Mouse (Mus musculus) left cerebral cortex, postnatal 10 days (tissue): ENCODE measurements around the gene Polq. TPM values are rescaled to one million over a fixed set of nuclear protein-coding genes. Genes with fewer than 3 reads are reported as not detected.

Source experiments
- DNase-seq, 2 experiments: peaks; one replicate each; pipeline ENCODE4 v3.0.0; 2021 to 2022; ENCODE audit warnings: low spot score in 2 of 2, mixed read lengths in 1 of 2; ENCODE audit errors: extremely low spot score in 1 of 2
- intact Hi-C: fragments of 180-260 bp; cut with DNase I; formaldehyde crosslinking; loops from one replicate; pipeline ENCODE4 v1.15.1; 2025
- total RNA-seq, 2 experiments: library from RNA; stranded (reverse); gene quantifications; 2 replicates each; pipeline ENCODE4 v1.2.3; 2021

Gene Polq
- total RNA-seq, result 1 to 10 TPM; 2.4 to 3.2 TPM

DNA sequence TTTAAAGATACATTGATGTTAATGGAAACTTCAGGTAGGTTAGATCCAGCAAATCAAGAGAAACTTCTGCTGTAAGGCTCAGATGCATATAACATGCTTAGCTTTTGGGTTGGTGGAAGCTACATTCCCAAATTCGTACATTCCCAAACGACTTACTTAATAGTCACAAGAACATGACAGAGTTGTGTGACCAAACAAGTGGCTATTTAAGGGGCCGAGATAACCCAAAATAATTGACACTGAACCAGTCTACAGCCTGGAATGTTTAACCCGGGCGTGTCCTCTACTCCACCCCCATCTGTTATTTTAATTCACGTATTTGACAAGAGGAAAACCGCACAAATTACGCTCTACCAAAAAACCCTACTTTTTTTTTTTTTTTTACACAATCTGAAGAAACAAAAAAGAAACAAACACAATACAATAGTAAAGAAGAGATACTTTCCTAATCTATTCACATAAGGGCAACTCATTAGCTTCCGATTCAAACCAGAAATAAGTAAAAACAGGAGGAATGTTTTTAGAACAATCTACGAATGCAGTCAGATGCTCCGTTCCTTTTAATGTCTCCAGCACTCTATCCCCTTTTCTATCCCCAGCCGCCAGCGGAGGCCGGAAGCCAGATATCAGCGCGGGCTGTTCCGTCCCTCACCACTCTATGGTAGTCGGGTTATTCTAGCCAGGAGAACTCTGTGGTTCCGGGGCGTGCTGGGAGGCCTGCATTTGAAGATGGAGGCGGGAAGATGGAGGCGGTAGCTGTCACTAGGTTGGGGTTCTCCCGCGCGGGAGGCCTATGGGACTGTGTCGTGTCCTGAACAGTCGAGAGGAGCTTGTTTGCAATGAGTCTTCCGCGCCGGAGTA lies at the start of gene Polq:
Polq (plus strand) TSS at position 726 of the 861 bp plus-strand sequence.
- peak; percentile 91 to 93 for DNase-seq
- intact Hi-C loops, result loop anchor here (2.0 kb wide), 2 partner anchors 84 to 136 kb away; partner anchors contain the start of genes Eaf2 and Golgb1

- intact Hi-C loops, result no loop called here
- DNase-seq, result no peak
Observed at GRCm38 (mm10) chr16:36963415-36963814, 48.2 kb upstream of the Polq start.

- intact Hi-C loops, result no loop called here
- DNase-seq, result no peak
Observed at GRCm38 (mm10) chr16:36979127-36979526, 32.5 kb upstream of the Polq start.

- intact Hi-C loops, result no loop called here
- DNase-seq, result no peak
Observed at GRCm38 (mm10) chr16:36983796-36984195, 27.8 kb upstream of the Polq start.

DNA sequence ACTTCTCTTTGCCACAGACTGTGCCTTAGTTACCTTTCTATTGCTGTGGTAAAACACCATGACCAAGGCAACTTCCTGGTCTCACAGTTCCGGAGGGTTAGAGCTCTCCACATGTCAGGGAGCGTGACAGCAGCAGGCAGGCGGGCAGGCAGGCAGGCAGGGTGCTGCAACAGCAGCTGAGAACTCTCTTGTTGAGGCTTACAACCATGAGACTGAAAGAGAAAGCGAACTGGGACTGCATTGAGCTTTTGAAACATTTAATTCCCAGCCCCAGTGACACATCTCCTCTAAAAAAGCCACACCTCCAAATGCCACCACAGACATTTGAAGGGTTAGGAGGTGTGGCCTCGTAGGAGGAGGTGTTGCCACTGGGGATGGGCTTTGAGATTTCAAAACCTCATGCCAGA lies 25.9 kb upstream of the Polq start:
- DNase-seq, result no peak
- intact Hi-C loops, result no loop called here

GRCm38 (mm10) chr16:36987399-36987798 lies 24.2 kb upstream of the Polq start:
- intact Hi-C loops, result no loop called here
- no peak for DNase-seq

DNA sequence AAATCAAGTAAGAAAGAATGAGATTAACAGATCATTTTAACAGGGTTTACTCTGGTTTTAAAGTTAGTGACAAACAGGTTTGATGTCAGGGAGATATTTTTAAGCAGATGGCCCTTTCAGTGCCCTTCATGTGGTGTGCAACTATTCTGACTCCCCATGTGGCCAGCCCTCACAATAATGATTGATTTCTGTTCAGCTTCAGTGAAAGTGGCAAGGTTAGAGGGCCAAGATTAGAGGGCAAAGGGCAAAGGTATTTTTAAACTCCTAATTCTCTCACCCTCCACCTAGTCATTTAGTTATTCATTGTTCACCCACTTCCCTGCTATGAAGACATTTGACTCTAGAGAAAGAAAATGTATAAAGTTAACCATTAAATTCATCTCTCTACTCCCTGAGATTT lies 23.5 kb upstream of the Polq start:
- no peak for DNase-seq
- intact Hi-C loops, result no loop called here

- intact Hi-C loops, result no loop called here
- DNase-seq, result no peak
Observed at GRCm38 (mm10) chr16:36989493-36989892, 22.1 kb upstream of the Polq start.

DNA sequence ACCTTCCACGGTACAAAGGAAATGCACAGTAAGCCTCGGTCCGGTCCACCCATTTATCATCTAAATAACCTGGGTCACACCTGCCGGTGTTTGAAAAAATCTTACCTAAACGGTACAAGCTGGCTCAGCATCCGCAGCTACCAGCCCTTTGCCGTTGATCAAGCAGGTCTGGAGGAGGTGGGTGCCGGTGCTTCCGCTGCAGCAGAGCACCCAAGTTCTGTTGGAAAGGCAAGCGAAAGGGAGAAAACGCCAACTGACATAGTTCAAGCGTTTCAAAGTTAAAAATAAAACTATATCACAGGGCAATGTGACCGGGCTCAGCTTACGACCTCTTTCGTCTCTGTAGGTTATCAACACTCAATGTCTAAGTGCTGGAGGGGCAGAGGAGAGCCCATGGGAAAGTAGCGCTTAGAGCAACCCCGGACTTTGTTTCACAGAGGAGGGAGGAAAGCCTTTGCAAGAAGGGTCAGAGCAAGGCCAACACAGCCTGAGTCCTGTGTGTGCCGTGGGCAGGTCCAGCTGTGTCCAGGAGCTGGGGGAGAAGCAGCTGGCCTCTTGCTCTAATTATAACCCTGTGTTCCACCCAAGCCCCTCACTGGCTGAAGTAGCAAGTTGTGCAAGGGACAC lies 21.5 kb upstream of the Polq start, which contains the start of gene Fbxo40:
Fbxo40 (minus strand) TSS at position 469 of the 627 bp plus-strand sequence.
- DNase-seq, result no peak
- intact Hi-C loops, result no loop called here

- intact Hi-C loops, result no loop called here
- no peak for DNase-seq
Observed at GRCm38 (mm10) chr16:36997650-36998049, 13.9 kb upstream of the Polq start.

DNA sequence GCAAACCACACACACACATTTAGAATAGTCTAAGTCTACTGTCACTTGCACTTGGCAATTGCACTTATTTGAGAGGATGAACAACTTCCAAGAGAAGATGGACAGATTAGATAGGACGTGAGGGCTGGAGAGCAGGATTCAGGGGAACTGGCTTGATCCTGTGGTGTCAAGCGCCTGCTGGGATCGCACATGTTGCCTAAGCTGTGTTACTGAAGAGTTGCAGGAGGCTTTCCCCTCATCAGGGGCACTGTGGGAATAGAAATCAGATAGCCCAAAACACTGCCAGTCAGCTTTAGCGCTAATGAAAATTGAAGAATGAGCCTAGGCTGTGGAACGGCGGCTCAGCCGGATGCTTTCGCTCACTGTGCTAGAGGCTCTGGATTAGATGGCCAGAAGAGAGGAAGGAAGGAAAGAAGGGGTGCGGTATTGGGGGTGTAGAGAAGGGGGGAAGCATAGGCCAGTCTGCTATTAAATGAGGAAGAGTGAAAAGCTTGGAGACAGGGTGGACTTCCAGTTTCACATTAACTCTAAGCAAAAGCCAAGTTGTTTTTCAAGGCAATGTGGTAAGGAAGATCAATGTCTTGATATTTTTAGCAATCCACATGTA lies 12.1 kb upstream of the Polq start:
- no peak for DNase-seq
- intact Hi-C loops, result no loop called here

- intact Hi-C loops, result no loop called here
- DNase-seq, result no peak
Observed at GRCm38 (mm10) chr16:37009262-37009661, 2.3 kb upstream of the Polq start.

- intact Hi-C loops, result loop anchor here (2.0 kb wide), 2 partner anchors 84 to 136 kb away; partner anchors contain the start of genes Eaf2 and Golgb1
- DNase-seq, result peak in 1 of 2 experiments; percentile 67
Observed at GRCm38 (mm10) chr16:37010370-37010769, 1.2 kb upstream of the Polq start.

DNA sequence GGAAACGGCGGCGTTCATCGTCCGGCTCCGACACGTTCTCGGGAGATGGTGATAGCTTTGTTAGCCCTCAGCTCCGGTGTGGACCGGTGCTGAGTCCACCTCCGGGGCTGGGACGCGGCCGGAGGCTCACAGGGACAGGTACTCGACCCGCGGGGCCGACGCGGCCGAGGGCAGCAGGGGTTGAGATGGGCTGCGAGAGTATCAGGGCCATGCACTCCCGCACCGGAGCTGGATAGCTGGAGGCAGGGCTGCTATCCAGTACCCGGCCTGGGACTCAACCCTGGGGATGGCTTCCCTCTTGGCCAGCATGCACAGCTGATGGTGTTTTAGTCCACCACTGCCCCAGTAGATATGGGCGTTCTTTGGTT lies 320 bp downstream of the Polq start:
- intact Hi-C loops, result loop anchor here (2.0 kb wide), 2 partner anchors 85 to 137 kb away; partner anchors contain the start of genes Eaf2 and Golgb1
- no peak for DNase-seq

- DNase-seq, result no peak
- intact Hi-C loops, result no loop called here
Observed at GRCm38 (mm10) chr16:37012336-37012735, 750 bp downstream of the Polq start.

DNA sequence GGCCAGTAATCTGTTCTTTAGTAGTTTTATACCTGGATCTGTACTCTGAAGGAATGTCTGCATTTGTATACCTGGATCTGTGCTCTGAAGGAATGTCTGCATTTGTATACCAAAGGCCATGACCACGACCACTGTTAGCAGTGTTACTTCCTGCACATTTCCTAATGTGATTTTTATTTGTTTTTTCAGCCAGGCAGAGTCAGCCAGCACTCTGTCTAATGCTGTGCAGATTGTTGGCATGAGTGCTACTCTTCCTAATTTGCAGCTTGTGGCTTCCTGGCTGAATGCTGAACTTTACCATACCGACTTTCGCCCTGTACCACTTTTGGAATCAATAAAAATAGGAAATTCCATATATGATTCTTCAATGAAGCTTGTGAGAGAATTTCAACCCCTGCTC lies 16.0 kb downstream of the Polq start:
- no peak for DNase-seq

GRCm38 (mm10) chr16:37031996-37032395 lies 20.4 kb downstream of the Polq start:
- intact Hi-C loops, result no loop called here
- DNase-seq, result no peak

More for the DNA sequence above, 16.0 kb downstream of the Polq start:
- intact Hi-C loops, result no loop called here

DNA sequence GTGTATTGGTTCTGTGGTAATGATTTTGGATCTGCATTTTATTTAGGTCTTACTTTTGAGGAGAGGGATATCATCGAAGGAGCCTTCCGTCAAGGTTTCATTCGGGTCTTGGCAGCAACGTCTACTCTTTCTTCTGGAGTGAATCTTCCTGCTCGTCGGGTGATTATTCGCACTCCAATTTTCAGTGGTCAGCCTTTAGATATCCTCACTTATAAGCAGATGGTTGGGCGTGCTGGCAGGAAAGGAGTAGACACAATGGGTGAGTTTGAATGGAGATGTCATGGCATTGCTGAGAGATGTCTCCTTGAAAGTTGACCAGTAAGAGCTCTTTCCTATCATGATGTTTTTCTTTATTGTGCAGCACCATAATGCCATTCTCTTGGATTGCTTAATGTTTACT lies 23.2 kb downstream of the Polq start:
- intact Hi-C loops, result no loop called here

GRCm38 (mm10) chr16:37059631-37060030 lies 48.0 kb downstream of the Polq start:
- intact Hi-C loops, result no loop called here

More for the DNA sequence above, 23.2 kb downstream of the Polq start:
- no peak for DNase-seq

GRCm38 (mm10) chr16:37061261-37061660 lies 49.7 kb downstream of the Polq start:
- DNase-seq, result no peak
- intact Hi-C loops, result no loop called here

More at GRCm38 (mm10) chr16:37059631-37060030, 48.0 kb downstream of the Polq start:
- no peak for DNase-seq
